Mouse (Mus musculus) inflammation-experienced regulatory T-cells, adult 16 weeks (primary cell): Measurements from ENCODE around the gene Cpt2. TPM values are rescaled to one million over a fixed set of nuclear protein-coding genes. Genes with fewer than 3 reads are reported as not detected.

Experiments
- polyA plus RNA-seq: library from polyadenylated mRNA; unstranded; fragments of 100-300 nt; shearing (Covaris generic); gene quantifications from one replicate; pipeline ENCODE4 v1.2.1, GENCODE M21; 2017

Gene Cpt2
- polyA plus RNA-seq, result 32.0 TPM

GRCm38 (mm10) chr4:107923145-107923802 lies at the start of gene Cpt2:
Gene Cpt2 (minus strand): TSS chr4:107923610.

GRCm38 (mm10) chr4:107967966-107968682 lies 44.7 kb upstream of the Cpt2 start, which contains the start of gene Slc1a7:
Gene Slc1a7 (plus strand): TSS chr4:107968332.

GRCm38 (mm10) chr4:107889731-107890432 lies 33.5 kb downstream of the Cpt2 start, which contains the start of gene 0610037L13Rik:
Gene 0610037L13Rik (plus strand): TSS chr4:107889813.

GRCm38 (mm10) chr4:107879254-107880050 lies 44.0 kb downstream of the Cpt2 start, which contains the start of gene Magoh:
Gene Magoh (plus strand): TSS chr4:107879755.

Other genes starting within 250 kb of the Cpt2 start
- not detected for gene Dmrtb1, start 239.4 kb downstream of the Cpt2 start, polyA plus RNA-seq
- 0.56 TPM for gene Lrp8, start 121.3 kb downstream of the Cpt2 start, polyA plus RNA-seq
- gene Magoh, start 43.9 kb downstream of the Cpt2 start, polyA plus RNA-seq, result 145 TPM
- 72.0 TPM for gene 0610037L13Rik, start 33.8 kb downstream of the Cpt2 start, polyA plus RNA-seq
- gene Slc1a7, start 44.7 kb upstream of the Cpt2 start, polyA plus RNA-seq, result not detected
- gene Podn, start 172.8 kb upstream of the Cpt2 start, polyA plus RNA-seq, result not detected
- gene Scp2, start 221.4 kb upstream of the Cpt2 start, polyA plus RNA-seq, result 321 TPM
- 4.4 TPM for gene Echdc2, start 241.8 kb upstream of the Cpt2 start, polyA plus RNA-seq